ENCODE assay signal across 1 mouse cellular context in the genomic region with DNA sequence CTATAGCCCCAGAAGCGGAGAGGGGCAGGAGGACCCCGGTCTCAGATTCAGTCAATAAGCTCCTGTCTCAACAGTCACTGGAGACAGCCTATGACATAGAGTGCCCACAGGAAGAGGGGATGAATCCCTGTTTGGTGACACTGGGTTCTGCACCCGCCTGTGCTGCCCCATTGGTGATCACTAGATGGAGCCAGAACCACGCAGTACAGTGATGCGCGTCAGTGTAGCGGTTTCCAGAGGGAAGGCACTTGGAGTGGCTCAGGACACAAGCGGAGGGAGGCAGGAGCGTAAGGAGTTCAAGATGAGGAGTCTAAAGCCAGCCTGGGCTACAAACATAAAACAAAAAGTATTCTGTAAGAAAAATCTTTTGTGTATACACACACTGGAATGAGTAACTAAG.
TF ChIP-seq lines count a peak whose summit lies in the region.

No protein-coding gene starts in this region.

TF ChIP-seq in C2C12, 6 proteins besides CTCF, POLR2A, EP300 and RAD21:
- no peak for TF ChIP-seq FOSL1 (IDR thresholded peaks at IDR 0.05; ENCODE audit: insufficient read depth, low read length, poor library complexity, severe bottlenecking)
- no peak for TF ChIP-seq MAX (IDR thresholded peaks at IDR 0.05)
- TF ChIP-seq MYOD1 (IDR thresholded peaks at IDR 0.05; ENCODE audit: control insufficient read depth, insufficient read length, low read depth): no peak
- TF ChIP-seq MYOG (IDR thresholded peaks at IDR 0.05; ENCODE audit: control insufficient read depth, extremely low read depth, insufficient read length): no peak
- TF ChIP-seq USF1 (IDR thresholded peaks at IDR 0.05; ENCODE audit: low read depth): no peak
- TF ChIP-seq CEBPB (IDR thresholded peaks at IDR 0.05; ENCODE audit: low read depth): no peak
